Mouse (Mus musculus) liver, postnatal 0 days (tissue): ENCODE results near the gene Nudt4. TPM values are rescaled to one million over a fixed set of nuclear protein-coding genes. Genes with fewer than 3 reads are reported as not detected.
A peak's percentile ranks its signal among the peaks of the same experiment; 100 is the strongest.
"Not testable (repeated sequence)": the region's sequence is repeated elsewhere in the genome, so short reads cannot be mapped to it uniquely, and the experiment has no call there.

ENCODE experiments used
- ATAC-seq: fragments of 200-750 bp; cut with Nextera tagmentation; 2 replicates; pipeline ENCODE4 v1.8.0; 2017; ENCODE audit warnings: mild to moderate bottlenecking, moderate library complexity
- DNase-seq: peaks from one replicate; pipeline ENCODE4 v3.0.0-alpha.2; 2016
- H3K27ac ChIP-seq: fragments of 300-500 bp; sonication (generic); 2 replicates; pipeline ENCODE4 v1.5.1; 2014; ENCODE audit warnings: antibody characterized with exemption, moderate library complexity, mild to moderate bottlenecking, low read depth
- H3K27me3 ChIP-seq: fragments of 300-500 bp; sonication (generic); 2 replicates; pipeline ENCODE4 v1.6.1; 2014; ENCODE audit warnings: low read length, control low read depth, mixed read lengths; ENCODE audit not compliant: insufficient read depth
- H3K36me3 ChIP-seq: fragments of 300-500 bp; sonication (generic); replicated peaks from 2 replicates; pipeline ENCODE4 v1.6.1; 2014; ENCODE audit warnings: mild to moderate bottlenecking, control low read depth, low read length, moderate library complexity, mixed read lengths; ENCODE audit not compliant: insufficient read depth
- H3K4me1 ChIP-seq: fragments of 300-500 bp; sonication (generic); 2 replicates; pipeline ENCODE4 v1.6.1; 2014; ENCODE audit warnings: antibody characterized with exemption, mild to moderate bottlenecking, control low read depth; ENCODE audit not compliant: insufficient read depth
- H3K4me2 ChIP-seq: fragments of 300-500 bp; sonication (generic); 2 replicates; pipeline ENCODE4 v1.6.1; 2014; ENCODE audit warnings: low read depth, mild to moderate bottlenecking, low read length, moderate library complexity, mixed read lengths
- H3K4me3 ChIP-seq: fragments of 300-500 bp; sonication (generic); 2 replicates; pipeline ENCODE4 v1.5.1; 2014; ENCODE audit warnings: low read depth, low read length
- H3K9ac ChIP-seq: fragments of 300-500 bp; sonication (generic); replicated peaks from 2 replicates; pipeline ENCODE4 v1.6.1; 2014; ENCODE audit warnings: mild to moderate bottlenecking, moderate library complexity
- H3K9me3 ChIP-seq: fragments of 300-500 bp; sonication (generic); 2 replicates; pipeline ENCODE4 v1.6.1; 2016; ENCODE audit warnings: mild to moderate bottlenecking, control low read depth, low read length, mixed read lengths
- CTCF ChIP-seq: sonication (generic); IDR thresholded peaks from 2 replicates; pipeline ENCODE4 v1.5.1; 2016; ENCODE audit warnings: antibody characterized with exemption, low read depth
- EP300 ChIP-seq: IDR thresholded peaks from 2 replicates; pipeline ENCODE4 v1.6.1; 2016; ENCODE audit warnings: antibody characterized with exemption, low read depth, mild to moderate bottlenecking
- WGBS: fragments of 180-500 bp; shearing (Covaris S2); extraction: QIAGEN DNeasy Blood & Tissue Kit; methylation state at CpG from one replicate; pipeline ENCODE4 v1.1.7; 2014; ENCODE audit not compliant: insufficient replicate concordance; 5-methylcytosine and 5-hydroxymethylcytosine counted together
- polyA plus RNA-seq: library from polyadenylated mRNA; unstranded; fragments of >200 nt; fragmentation: Nextera tagmentation; extraction: Ambion mirVana; gene quantifications from 2 replicates; pipeline ENCODE4 v1.2.1, GENCODE M21; 2015

The Nudt4 gene
- polyA plus RNA-seq, 1 experiment from 2014 or later = 52.9 TPM

DNA sequence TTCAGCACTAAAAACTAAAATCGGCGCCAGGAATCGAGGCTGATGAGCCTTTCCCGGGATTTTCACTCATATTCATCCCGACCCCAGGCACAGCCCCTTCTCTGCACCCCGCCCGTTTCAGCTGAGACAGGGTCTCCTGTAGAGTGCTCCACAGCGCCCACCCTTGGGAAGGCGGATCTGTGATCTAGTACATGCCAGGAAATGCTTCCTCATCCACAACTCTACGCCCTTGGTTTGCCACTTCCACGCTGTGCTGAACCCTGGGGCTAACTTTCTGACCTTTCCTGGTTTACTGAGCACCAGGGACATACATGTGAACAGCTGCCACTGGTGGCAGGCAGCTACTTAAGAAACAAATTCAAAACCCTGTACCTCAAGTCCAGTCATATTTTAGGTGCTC lies 8.1 kb downstream of the Nudt4 start:
- H3K27ac ChIP-seq = 0 out of 2 replicates have a peak overlapping the region, but pooled peaks have one; percentile 6
- TF ChIP-seq CTCF = no peak
- no peak for TF ChIP-seq EP300
- DNase-seq = no peak
- no peaks in the 10 kb centered on the region for H3K27me3 ChIP-seq
- H3K9me3 ChIP-seq = no peaks in the 10 kb centered on the region
- ATAC-seq = no peak
- 92% methylated on average over 11 of the region's 11 CpGs for WGBS
- no peak overlapping the region for H3K9ac ChIP-seq
- no peak overlapping the region for H3K4me2 ChIP-seq
- H3K4me1 ChIP-seq = peaks cover 23% of the 10 kb centered on the region
- H3K4me3 ChIP-seq = no peak overlapping the region
- peaks cover 66% of the 10 kb centered on the region for H3K36me3 ChIP-seq

DNA sequence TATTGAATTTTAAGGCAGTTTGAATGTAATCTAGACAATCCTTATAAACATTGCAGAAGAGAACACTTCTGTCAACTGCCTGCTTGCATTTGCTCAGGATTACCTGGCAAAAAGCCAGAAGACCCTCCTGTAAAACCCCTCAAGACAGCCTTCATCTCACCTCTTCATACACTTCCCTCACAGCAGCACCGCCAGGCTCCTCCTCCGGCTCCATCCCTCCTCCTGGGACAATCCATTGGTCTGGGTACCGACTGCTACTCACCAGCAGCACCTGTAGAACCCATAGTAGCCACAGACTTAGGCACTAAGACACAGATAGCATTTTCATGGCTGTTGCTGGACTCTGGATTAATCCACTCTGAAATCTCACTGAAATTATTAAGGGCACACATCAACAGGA lies 11.6 kb downstream of the Nudt4 start:
- no peaks in the 10 kb centered on the region for H3K9me3 ChIP-seq
- H3K27me3 ChIP-seq = no peaks in the 10 kb centered on the region
- H3K4me3 ChIP-seq = no peak overlapping the region
- no peak overlapping the region for H3K4me2 ChIP-seq
- ATAC-seq = no peak
- no peak for TF ChIP-seq CTCF
- no peak for TF ChIP-seq EP300
- no peak overlapping the region for H3K9ac ChIP-seq
- H3K27ac ChIP-seq = no peak overlapping the region
- peaks cover 3% of the 10 kb centered on the region; the same call in 1 of the 2 replicates for H3K4me1 ChIP-seq
- H3K36me3 ChIP-seq = peaks cover 79% of the 10 kb centered on the region
- no peak for DNase-seq
- WGBS = 77% methylated on average over 3 of the region's 3 CpGs

DNA sequence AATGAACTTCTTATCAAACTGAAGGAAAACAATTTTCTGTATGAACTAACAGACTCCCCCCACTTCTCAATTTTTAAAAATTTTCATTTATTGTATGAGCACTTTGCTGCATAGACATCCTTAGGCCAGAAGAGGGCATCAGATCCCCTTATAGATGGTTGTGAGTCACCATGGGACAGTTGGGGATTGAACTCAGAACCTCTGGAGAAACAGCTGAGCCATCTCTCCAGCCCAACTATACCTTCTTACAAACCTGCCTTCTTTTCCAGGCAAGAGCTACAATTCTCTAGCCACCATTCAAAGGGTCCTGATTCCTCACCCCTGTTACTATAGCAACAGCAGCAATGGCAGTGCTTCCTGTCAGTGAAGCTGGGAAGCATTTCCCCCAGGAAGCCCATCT lies 12.2 kb downstream of the Nudt4 start:
- no peak for DNase-seq
- TF ChIP-seq EP300 = no peak
- TF ChIP-seq CTCF = peak; percentile 67
- Histone ChIP-seq H3K4me3 (no peak overlapping the region), H3K27ac (no peak overlapping the region), H3K36me3 (peaks cover 79% of the 10 kb centered on the region), H3K9ac (no peak overlapping the region), H3K4me1 (peaks cover 3% of the 10 kb centered on the region; the same call in 1 of the 2 replicates), H3K9me3 (no peaks in the 10 kb centered on the region), H3K27me3 (no peaks in the 10 kb centered on the region), H3K4me2 (no peak overlapping the region)
- ATAC-seq = no peak

DNA sequence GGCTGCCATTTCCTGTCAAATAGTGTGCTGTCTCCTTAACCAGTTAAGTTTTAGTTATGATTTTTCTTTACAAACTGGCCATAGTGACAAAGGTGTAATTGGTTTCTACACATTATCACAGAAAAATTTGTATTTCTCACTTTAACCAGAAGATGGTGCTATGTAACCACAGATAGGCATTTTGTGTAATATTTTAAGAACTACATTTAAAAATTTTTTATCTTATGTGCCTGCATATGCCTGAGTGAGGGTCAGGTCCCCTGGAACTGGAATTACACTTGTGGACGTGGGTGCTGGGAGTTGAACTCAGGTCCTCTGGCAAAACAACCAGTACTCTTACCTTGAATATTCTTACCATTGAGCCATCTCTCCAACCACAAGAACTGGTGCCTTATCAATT lies 13.4 kb downstream of the Nudt4 start:
- H3K9ac ChIP-seq = no peak overlapping the region
- no peak overlapping the region for H3K27ac ChIP-seq
- 56% methylated on average over 1 of the region's 1 CpGs for WGBS
- H3K4me1 ChIP-seq = no peaks in the 10 kb centered on the region
- no peak for DNase-seq
- H3K36me3 ChIP-seq = peaks cover 81% of the 10 kb centered on the region
- ATAC-seq = no peak
- H3K27me3 ChIP-seq = no peaks in the 10 kb centered on the region
- H3K9me3 ChIP-seq = no peaks in the 10 kb centered on the region
- H3K4me2 ChIP-seq = no peak overlapping the region
- TF ChIP-seq EP300 (no peak), CTCF (peak; percentile 60)
- H3K4me3 ChIP-seq = no peak overlapping the region

DNA sequence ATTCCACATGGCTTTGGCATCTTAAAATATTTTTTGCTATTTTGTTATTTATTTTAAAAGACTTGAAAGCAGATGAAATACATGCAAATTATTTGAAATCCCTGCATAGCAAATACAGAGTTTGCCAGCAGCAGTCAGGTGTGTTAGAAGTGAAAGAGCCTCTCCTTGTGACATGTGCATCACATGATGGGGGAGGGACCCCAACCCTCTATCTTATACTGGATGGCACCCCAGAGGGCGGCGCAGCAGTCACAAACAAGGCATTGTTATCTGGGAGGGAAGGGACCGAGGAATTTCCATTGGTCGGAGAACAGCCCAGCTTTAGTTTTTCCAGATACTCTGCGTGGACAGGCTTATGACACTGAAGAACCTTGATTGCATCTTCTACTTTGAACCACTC lies 14.9 kb downstream of the Nudt4 start:
- ATAC-seq, H3K4me1 ChIP-seq, H3K9ac ChIP-seq, H3K9me3 ChIP-seq, H3K27me3 ChIP-seq, H3K27ac ChIP-seq, H3K4me2 ChIP-seq, H3K4me3 ChIP-seq, DNase-seq: not testable (repeated sequence)
- peaks cover 84% of the 10 kb centered on the region for H3K36me3 ChIP-seq
- WGBS = 81% methylated on average over 5 of the region's 5 CpGs

DNA sequence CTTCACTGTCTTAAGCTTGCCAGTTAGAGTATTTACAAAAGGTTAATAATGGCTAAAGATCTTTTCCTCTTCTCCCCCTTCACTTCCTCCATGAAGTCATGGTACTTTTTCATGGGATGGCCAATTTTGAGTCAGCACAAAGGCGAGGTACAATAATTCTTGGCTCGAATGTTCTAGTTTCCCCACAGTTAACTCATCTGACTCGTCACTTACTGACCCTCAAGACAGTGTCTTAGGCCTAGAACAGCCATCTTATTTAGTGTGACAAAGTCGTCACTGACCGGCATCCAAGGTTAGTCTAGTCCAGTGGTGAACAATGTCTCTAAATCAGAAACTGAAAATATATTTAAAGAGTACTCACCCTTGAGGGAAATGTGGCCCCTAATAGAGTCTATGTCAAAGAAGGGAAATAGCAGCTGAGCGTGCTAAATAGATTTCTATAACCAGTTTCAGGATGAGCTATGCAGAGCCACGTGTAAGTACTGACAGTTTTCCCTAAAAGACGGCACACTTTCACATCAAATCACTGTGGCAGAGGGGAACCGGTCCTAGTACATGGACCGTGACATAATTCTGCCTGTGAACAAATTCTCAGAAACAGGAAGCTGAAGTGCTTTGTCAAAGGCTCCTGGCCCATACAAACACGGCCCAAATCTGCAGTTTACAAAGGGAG lies 15.7 kb downstream of the Nudt4 start:
- DNase-seq (no peak), ATAC-seq (0 out of 2 replicates have a peak, but pooled peaks have one; percentile 24)
- Histone ChIP-seq H3K9me3 (no peaks in the 10 kb centered on the region), H3K27me3 (no peaks in the 10 kb centered on the region), H3K36me3 (peaks cover 89% of the 10 kb centered on the region), H3K4me3 (no peak overlapping the region), H3K27ac (no peak overlapping the region), H3K4me2 (no peak overlapping the region), H3K9ac (no peak overlapping the region), H3K4me1 (no peaks in the 10 kb centered on the region)
- WGBS = 78% methylated on average over 11 of the region's 11 CpGs
- TF ChIP-seq EP300 (no peak), CTCF (no peak)
